Mouse (Mus musculus): ENCODE results near the gene Foxo4.

Gene Foxo4

GRCm38 (mm10) chrX:101299055-101299454, 44.7 kb downstream of the Foxo4 start, which contains the start of gene Nlgn3:
Gene Nlgn3 (plus strand): TSS chrX:101299168.
- DNase-seq: no peak

- DNase-seq: no peak
These were observed 45.4 kb downstream of the Foxo4 start for GRCm38 (mm10) chrX:101299473-101300426.

- no peak for DNase-seq
These were observed 46.2 kb downstream of the Foxo4 start for GRCm38 (mm10) chrX:101300427-101301030.

- no peak for DNase-seq
These were observed 47.3 kb downstream of the Foxo4 start for GRCm38 (mm10) chrX:101301654-101302053.

GRCm38 (mm10) chrX:101304646-101305045, 50.3 kb downstream of the Foxo4 start:
- no peak for DNase-seq

GRCm38 (mm10) chrX:101309299-101309698, 55.0 kb downstream of the Foxo4 start:
- no peak for DNase-seq
